Mouse (Mus musculus) v-Abl transformed pro-B cells (cell line): ENCODE results near the gene Lta.

ENCODE experiments used
- in situ Hi-C, 2 experiments: fragments of 400-800 bp; cut with MboI; formaldehyde crosslinking; loops; one replicate each; pipeline ENCODE4 v1.15.1; 2025; ENCODE audit not compliant: unreplicated experiment in 2 of 2

Gene Lta

GRCm38 (mm10) chr17:35204494-35205379, at the start of gene Lta:
Gene Lta, minus strand, starts transcription at chr17:35205351.
- in situ Hi-C loops = no loop called here

- in situ Hi-C loops = loop anchor here (5.0 kb wide), 1 partner anchor 48 kb away; no protein-coding TSS in a partner anchor
Measured at GRCm38 (mm10) chr17:35254241-35255098, 49.3 kb upstream of the Lta start.

GRCm38 (mm10) chr17:35253293-35254093, 48.3 kb upstream of the Lta start:
- in situ Hi-C loops = no loop called here

DNA sequence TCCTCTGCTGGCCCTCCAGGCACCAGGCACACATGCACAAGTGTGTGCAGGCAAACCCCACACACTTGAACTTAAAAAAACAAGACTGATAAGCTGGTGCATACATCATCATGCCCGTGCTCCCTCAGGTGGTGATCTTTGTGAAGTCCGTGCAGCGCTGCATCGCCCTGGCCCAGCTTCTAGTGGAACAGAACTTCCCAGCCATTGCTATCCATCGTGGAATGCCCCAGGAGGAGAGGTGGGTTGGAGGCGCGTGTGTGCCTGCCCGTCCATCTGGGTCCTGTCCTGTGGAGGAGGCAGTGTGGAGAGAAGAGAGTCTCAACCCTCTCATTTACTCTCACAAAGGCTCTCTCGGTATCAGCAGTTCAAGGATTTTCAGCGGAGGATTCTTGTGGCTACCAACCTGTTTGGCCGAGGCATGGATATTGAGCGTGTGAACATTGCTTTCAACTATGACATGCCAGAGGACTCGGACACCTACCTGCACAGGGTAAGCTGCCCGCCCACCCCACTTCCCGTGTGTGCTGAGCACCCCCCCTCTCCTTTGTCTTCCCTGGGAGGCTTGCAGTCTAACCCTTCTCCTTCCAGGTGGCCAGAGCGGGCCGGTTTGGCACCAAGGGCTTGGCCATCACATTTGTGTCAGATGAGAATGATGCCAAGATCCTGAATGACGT, 47.6 kb upstream of the Lta start:
- in situ Hi-C loops = no loop called here

- in situ Hi-C loops = no loop called here
Measured at GRCm38 (mm10) chr17:35251981-35252380, 46.8 kb upstream of the Lta start.

DNA sequence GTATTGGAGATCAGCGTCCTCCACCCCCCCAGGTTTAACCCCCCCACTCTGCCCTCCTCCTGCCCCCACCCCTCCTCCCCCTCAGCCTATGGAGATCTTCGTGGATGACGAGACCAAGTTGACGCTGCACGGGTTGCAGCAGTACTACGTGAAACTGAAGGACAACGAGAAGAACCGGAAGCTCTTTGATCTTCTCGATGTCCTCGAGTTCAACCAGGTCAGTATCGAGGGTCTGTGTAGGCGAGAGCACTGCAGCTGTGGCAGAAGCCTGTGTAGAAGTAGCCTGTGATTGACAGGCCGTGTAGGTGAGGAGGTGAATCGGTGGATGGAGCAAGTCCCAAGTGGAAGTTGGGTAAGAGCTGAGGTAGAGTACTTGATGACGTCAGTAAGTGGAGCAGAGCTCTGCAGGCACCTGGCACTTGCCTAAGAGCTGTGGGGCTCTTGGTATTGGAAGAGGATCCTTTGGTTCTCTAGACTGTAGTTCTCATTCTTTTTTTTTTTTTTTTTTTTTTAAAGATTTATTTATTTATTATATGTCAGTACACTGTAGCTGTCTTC, 46.1 kb upstream of the Lta start:
- in situ Hi-C loops = no loop called here

- in situ Hi-C loops = no loop called here
Measured at GRCm38 (mm10) chr17:35250348-35251120, 45.4 kb upstream of the Lta start.

DNA sequence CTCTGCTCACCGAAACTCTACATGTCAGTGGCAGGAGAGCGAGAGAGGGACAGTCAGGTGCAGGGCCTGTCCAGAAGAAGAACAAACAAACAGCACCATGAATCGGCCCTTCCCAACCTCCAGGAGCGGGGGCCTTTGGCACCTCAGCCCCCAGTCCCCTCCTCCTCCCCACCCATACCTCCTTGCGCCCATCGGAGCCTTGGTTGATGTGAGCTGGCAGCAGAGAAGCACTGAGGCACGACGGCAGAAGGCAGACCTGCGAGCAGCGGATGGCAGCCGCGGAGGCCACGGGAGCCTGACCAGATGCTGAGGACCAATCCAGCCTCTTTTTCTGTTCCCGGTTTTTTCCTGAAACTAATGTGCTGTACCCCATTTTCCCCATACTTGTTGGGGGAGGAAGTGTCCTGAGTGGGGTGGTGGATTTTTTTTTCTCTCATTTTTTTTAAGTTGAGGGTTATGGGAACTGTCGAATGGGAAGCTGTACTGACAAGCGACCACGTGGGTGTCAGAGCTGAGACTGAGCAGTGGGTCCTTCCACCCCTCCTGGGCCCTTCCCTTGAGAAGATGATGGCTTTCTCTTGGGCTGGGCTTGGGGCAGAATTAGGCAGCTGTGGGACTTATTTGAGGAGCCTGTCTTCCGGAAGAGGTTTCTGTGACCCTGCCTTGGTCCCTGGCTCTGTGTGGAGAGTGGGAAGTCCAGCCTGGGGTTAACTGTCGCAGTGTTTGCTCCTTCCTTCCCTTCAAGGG, 44.5 kb upstream of the Lta start:
- in situ Hi-C loops = no loop called here

- in situ Hi-C loops = no loop called here
Measured at GRCm38 (mm10) chr17:35248986-35249385, 43.8 kb upstream of the Lta start.

GRCm38 (mm10) chr17:35247144-35247543, 42.0 kb upstream of the Lta start:
- in situ Hi-C loops = no loop called here

DNA sequence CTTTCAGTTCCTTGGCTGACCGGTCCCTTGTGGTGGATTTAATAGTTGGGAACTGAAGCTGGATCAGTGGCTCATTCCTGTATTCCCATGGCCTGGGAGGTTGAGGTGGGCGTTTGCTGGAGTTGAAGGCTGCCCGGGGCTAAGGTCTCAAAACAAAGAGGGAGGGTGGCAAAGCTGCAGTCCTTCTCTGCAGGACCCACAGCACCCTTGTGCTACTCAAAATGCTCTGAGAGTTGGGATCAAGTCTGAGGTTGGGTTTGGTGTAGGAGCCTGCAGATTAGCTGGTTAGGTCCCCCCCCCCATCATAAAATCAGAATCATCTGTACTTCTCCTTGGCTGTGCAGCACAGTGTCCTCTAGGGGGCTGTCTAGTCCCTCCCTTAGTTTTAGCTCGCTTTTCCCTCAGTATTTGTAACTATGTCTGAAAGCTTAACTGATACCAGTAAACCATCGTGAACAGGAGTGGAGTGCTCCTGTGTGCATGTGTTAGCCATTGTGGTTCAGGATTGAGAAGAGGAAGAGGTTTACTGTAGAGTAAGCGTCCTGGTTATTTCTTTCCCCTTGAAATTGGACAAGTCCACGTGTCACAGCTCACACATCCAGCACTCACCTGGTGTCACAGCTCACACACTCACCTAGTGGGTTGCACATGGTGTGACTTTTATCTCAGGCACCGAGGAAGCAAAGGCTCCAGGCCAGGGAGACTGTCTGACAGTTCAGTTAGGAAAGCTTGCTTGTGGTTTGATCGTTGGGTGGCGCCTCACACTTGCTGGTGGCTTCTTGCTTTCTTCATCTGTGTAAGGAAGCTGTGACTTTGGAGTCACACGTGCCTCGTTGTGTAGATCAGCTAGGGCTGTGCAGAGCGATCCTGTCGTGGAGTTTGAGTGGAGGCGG, 40.8 kb upstream of the Lta start:
- in situ Hi-C loops = no loop called here

GRCm38 (mm10) chr17:35244999-35245398, 39.8 kb upstream of the Lta start:
- in situ Hi-C loops = no loop called here

DNA sequence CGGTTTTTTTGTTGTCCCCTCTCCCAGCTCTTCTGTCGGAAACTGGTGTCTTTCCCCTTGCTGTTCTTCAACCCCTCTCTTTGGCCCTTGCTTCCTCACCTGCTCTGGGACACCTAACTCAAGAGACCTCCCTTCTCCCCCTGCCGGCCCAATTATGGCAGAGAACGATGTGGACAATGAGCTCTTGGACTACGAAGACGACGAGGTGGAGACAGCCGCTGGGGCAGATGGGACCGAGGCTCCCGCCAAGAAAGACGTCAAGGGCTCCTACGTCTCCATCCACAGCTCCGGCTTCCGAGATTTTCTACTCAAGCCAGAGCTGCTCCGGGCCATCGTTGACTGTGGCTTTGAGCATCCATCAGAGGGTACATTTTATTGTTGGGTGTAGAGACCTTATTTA, 37.9 kb upstream of the Lta start:
- in situ Hi-C loops = no loop called here

GRCm38 (mm10) chr17:35242015-35242941, 37.1 kb upstream of the Lta start:
- in situ Hi-C loops = no loop called here

DNA sequence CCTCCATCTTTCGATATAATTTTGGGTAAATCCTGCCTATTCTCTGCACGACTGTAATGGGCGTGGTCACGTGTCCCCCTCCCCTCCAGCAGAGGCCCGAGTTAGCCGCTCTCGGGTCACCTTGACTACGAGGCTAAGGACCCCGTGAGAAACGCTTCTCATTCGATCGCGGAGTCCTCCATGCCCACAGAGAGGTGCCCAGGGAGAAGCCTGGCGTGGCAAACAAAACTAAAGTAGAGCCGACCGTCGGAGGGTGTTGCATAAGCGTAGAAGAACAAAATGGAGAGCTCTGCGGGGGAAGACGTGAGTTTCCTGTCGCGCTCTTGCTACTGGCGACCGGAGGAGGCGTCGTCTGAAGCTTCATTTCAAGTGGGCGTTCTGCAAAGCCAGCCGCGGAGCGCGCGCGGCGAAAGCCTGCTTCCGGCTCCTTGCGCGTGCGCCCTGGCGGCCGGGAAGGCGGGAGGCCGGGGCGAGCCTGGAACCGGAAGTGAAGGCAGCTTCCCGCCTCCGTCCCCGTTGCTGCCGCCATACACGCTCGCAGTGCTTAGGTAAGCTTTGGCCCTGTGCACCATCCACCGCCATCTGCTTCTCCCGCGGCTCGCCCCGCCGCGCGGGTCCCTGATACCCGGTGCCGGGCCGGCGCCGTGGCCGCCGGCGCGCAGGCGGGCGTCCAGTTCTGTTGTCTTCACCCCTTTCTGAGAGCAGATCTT, 36.3 kb upstream of the Lta start, which contains the start of gene Ddx39b:
Gene Ddx39b (plus strand): TSS at position 442 of the 710 bp plus-strand sequence.
- in situ Hi-C loops = no loop called here
